Mouse (Mus musculus): ENCODE data around the gene Tnfrsf1b.

GRCm38 (mm10) chr4:145220001-145220400 is 26.7 kb downstream of the Tnfrsf1b start:
- TF ChIP-seq CTCF (IDR thresholded peaks at IDR 0.05; ENCODE audit: control insufficient read depth, insufficient read depth, low read length): no peak
- no peak for TF ChIP-seq POLR2A (IDR thresholded peaks at IDR 0.05; ENCODE audit: borderline replicate concordance, control insufficient read depth, low read depth, low read length)
